Mouse (Mus musculus) ES-E14 (cell line): Measurements from ENCODE around the gene Ndufv3.

Experiments
- CHD2 ChIP-seq: IDR thresholded peaks from 2 replicates; pipeline ENCODE4 v1.6.1; 2014; ENCODE audit warnings: mild to moderate bottlenecking, low read depth, low read length, inconsistent platforms
- HCFC1 ChIP-seq: IDR thresholded peaks from 2 replicates; pipeline ENCODE4 v1.6.1; 2012; ENCODE audit warnings: low read length, inconsistent platforms, borderline replicate concordance; ENCODE audit not compliant: insufficient read depth
- MAFK ChIP-seq: IDR thresholded peaks from 2 replicates; pipeline ENCODE4 v1.6.1; 2014; ENCODE audit warnings: mild to moderate bottlenecking, low read depth, low read length, inconsistent platforms; ENCODE audit not compliant: insufficient read depth
- ZC3H11A ChIP-seq: IDR thresholded peaks from 2 replicates; pipeline ENCODE4 v1.6.1; 2012; ENCODE audit warnings: low read depth, mild to moderate bottlenecking, inconsistent platforms, low read length, borderline replicate concordance
- ZNF384 ChIP-seq: IDR thresholded peaks from 2 replicates; pipeline ENCODE4 v1.6.1; 2012; ENCODE audit warnings: low read depth, low read length, inconsistent platforms

DNA sequence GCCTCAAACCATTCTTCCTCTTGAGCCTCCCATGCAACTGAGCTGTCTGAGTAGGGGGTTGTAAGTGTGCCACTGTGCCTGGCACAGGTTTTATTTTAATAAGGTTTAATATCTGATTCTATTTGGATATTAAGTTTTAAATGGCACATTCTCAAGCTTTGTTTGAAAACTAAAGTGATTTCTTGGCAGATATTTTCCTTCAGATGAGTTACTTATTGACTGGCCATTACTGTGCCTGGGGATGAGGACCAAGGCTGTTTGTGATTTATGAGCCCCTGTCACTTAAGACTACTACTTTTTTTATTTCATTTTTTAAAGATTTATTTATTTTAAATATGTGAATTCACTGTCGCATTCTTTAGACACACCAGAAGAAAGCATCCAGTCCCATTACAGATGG, 49.8 kb downstream of the Ndufv3 start:
- no peak for TF ChIP-seq HCFC1
- no peak for TF ChIP-seq CHD2
- TF ChIP-seq MAFK = no peak
- TF ChIP-seq ZNF384 = no peak
- no peak for TF ChIP-seq ZC3H11A
